8 mouse cellular contexts compared by ENCODE assay signal in genomic region chr14:76153003-76153675, GRCm38 (mm10). TPM values are rescaled to one million over a fixed set of nuclear protein-coding genes. Genes with fewer than 3 reads are reported as not detected.
DNase-seq lines count a peak whose midpoint lies in the region; ATAC-seq and TF ChIP-seq lines count a peak whose summit lies in the region.

No protein-coding gene starts in this region.

- H3K4me1 ChIP-seq in limb, embryonic 12.5 days (replicated peaks) = 0 out of 2 replicates have a peak, but pooled peaks cover 12% of the 10 kb centered on the region
- no peaks in the 10 kb centered on the region for H3K4me1 ChIP-seq in neural tube, embryonic 12.5 days

- no peak for ATAC-seq in limb, embryonic 12.5 days (ENCODE audit: insufficient number of reproducible peaks, insufficient read depth, low FRiP score, low TSS enrichment, low read depth)
- peak; percentile 22; the same call in 1 of the 2 replicates for ATAC-seq in neural tube, embryonic 12.5 days (ENCODE audit: low FRiP score, low read depth)

- peak overlapping the region; percentile 53 for H3K9ac ChIP-seq in limb, embryonic 12.5 days (replicated peaks)
- peak overlapping the region; percentile 27 for H3K9ac ChIP-seq in neural tube, embryonic 12.5 days

- 3% methylated on average over 24 of the region's 24 CpGs for WGBS in limb, embryonic 12.5 days
- 4% methylated on average over 24 of the region's 24 CpGs for WGBS in neural tube, embryonic 12.5 days

- peak overlapping the region; percentile 63 for H3K4me2 ChIP-seq in limb, embryonic 12.5 days
- peak overlapping the region; percentile 70 for H3K4me2 ChIP-seq in neural tube, embryonic 12.5 days (replicated peaks)

- no peak for TF ChIP-seq CTCF in gastrocnemius, adult 2 months (IDR thresholded peaks at IDR 0.05)

- DNase-seq in gastrocnemius, adult 2 months = no peak
- DNase-seq in gastrocnemius, postnatal 25 days = no peak
- peak; percentile 5 for DNase-seq in 3134 (ENCODE audit: extremely low read depth, insufficient read length, low spot score)
- DNase-seq in cerebellum, adult 18-20 months = peak; percentile 20 to 33
- DNase-seq in heart, adult 9 months (ENCODE audit: low spot score in 2 of 2) = peak; percentile 8 to 16
- DNase-seq in gastrocnemius, adult 18-20 months (ENCODE audit: low spot score) = no peak

- H3K4me3 ChIP-seq in gastrocnemius, adult 2 months = peak overlapping the region; percentile 100
- peak overlapping the region; percentile 62 for H3K4me3 ChIP-seq in limb, embryonic 12.5 days (replicated peaks)
- H3K4me3 ChIP-seq in neural tube, embryonic 12.5 days = peak overlapping the region; percentile 21

- no peaks in the 10 kb centered on the region for H3K36me3 ChIP-seq in limb, embryonic 12.5 days
- no peaks in the 10 kb centered on the region for H3K36me3 ChIP-seq in neural tube, embryonic 12.5 days

- intact Hi-C loops in gastrocnemius, adult 2 months (cut with DNase I) = loop anchor here (2.0 to 5.0 kb wide), 4 partner anchors 64 to 320 kb away; no protein-coding TSS in a partner anchor

- no peaks in the 10 kb centered on the region for H3K9me3 ChIP-seq in limb, embryonic 12.5 days
- no peaks in the 10 kb centered on the region for H3K9me3 ChIP-seq in neural tube, embryonic 12.5 days

- no peaks in the 10 kb centered on the region for H3K27me3 ChIP-seq in limb, embryonic 12.5 days
- H3K27me3 ChIP-seq in neural tube, embryonic 12.5 days (replicated peaks) = no peaks in the 10 kb centered on the region

- H3K27ac ChIP-seq in gastrocnemius, adult 2 months = peak overlapping the region; percentile 96
- peak overlapping the region; percentile 97 for H3K27ac ChIP-seq in limb, embryonic 12.5 days
- peak overlapping the region; percentile 92; the same call in 1 of the 2 replicates for H3K27ac ChIP-seq in neural tube, embryonic 12.5 days

RNA-seq across cellular contexts. Expression of gene Nufip1, which starts 42.4 kb away (rescaled TPM):
- total RNA-seq in gastrocnemius, adult 2 months (2021) = 1 to 10 TPM; 3.8 to 3.9 TPM
- 1 to 10 TPM; 3.1 to 3.3 TPM for total RNA-seq in gastrocnemius, postnatal 25 days (2021)
- polyA plus RNA-seq in limb, embryonic 12.5 days (2016; fragmentation: Nextera tagmentation; extraction: Ambion mirVana) = 19.4 and 19.9 TPM in 2 replicates
- 16.0 and 17.4 TPM in 2 replicates for polyA plus RNA-seq in neural tube, embryonic 12.5 days (2016; fragmentation: Nextera tagmentation; extraction: Ambion mirVana)
- 1 to 10 TPM; 3.2 to 3.8 TPM for total RNA-seq in gastrocnemius, adult 18-20 months (2021)

RNA-seq across cellular contexts. Expression of gene Gpalpp1, which starts 42.6 kb away (rescaled TPM):
- total RNA-seq in gastrocnemius, adult 2 months (2021) = 1 to 10 TPM; 5.8 to 7.4 TPM
- total RNA-seq in gastrocnemius, postnatal 25 days (2021) = 1 to 10 TPM; 5.1 to 5.5 TPM
- 13.2 and 16.2 TPM in 2 replicates for polyA plus RNA-seq in limb, embryonic 12.5 days (2016; fragmentation: Nextera tagmentation; extraction: Ambion mirVana)
- polyA plus RNA-seq in neural tube, embryonic 12.5 days (2016; fragmentation: Nextera tagmentation; extraction: Ambion mirVana) = 16.2 and 18.3 TPM in 2 replicates
- total RNA-seq in gastrocnemius, adult 18-20 months (2021) = 1 to 10 TPM; 6.1 to 6.5 TPM

Comparison
In these comparisons a context has a peak if more than half of its experiments do, and no peak if none do; other contexts are left out.
1. DNase-seq: peak in 3134 (single experiment), cerebellum, adult 18-20 months (2 of 2) and heart, adult 9 months (2 of 2); none in gastrocnemius, adult 2 months (single experiment), gastrocnemius, postnatal 25 days (single experiment) and gastrocnemius, adult 18-20 months (single experiment).
2. H3K4me3 ChIP-seq: peak in every context shown above with its lines; median percentile 100 in gastrocnemius, adult 2 months; 62 in limb, embryonic 12.5 days; 21 in neural tube, embryonic 12.5 days.
3. Peak in every context shown above with its lines, with median percentiles within 50 percentile points of each other: H3K27ac ChIP-seq.